ENCODE assay signal across 20 mouse cellular contexts in genomic region chr9:15491686-15492085, GRCm38 (mm10). TPM values are rescaled to one million over a fixed set of nuclear protein-coding genes. Genes with fewer than 3 reads are reported as not detected.
DNase-seq lines count a peak whose midpoint lies in the region; ATAC-seq lines count a peak whose summit lies in the region.
"Had no signal": no experiment of that assay in that cellular context is flagged by ENCODE, and none has a peak within 500 bp of the region (broad histone marks: within the 10 kb centered on the region; RNA-seq: fewer than 3 reads in every experiment).

No protein-coding gene starts in this region.

- H3K4me3 ChIP-seq in heart, embryonic 10.5 days: no peak overlapping the region
- no peak overlapping the region for H3K4me3 ChIP-seq in kidney, embryonic 15.5 days (replicated peaks)
- H3K4me3 ChIP-seq in midbrain, embryonic 11.5 days (ENCODE audit: low read depth, low read length): no peak overlapping the region
- H3K4me3 ChIP-seq in midbrain, embryonic 15.5 days: no peak overlapping the region
- no peak overlapping the region for H3K4me3 ChIP-seq in brown adipose tissue, adult 24 weeks (ENCODE audit: insufficient read depth, low read depth, low read length)
- H3K4me3 ChIP-seq: embryonic facial prominence, embryonic 10.5 days; embryonic facial prominence, embryonic 12.5 days; forebrain, embryonic 13.5 days; forebrain, embryonic 15.5 days had no signal

- H3K36me3 ChIP-seq in heart, embryonic 10.5 days: no peaks in the 10 kb centered on the region
- no peaks in the 10 kb centered on the region for H3K36me3 ChIP-seq in kidney, embryonic 15.5 days
- H3K36me3 ChIP-seq in midbrain, embryonic 11.5 days (ENCODE audit: control insufficient read depth, insufficient read depth, low read length): no peaks in the 10 kb centered on the region
- H3K36me3 ChIP-seq in midbrain, embryonic 15.5 days (replicated peaks): no peaks in the 10 kb centered on the region
- H3K36me3 ChIP-seq: embryonic facial prominence, embryonic 10.5 days; embryonic facial prominence, embryonic 12.5 days; forebrain, embryonic 15.5 days had no signal

- H3K9ac ChIP-seq in kidney, embryonic 15.5 days: no peak overlapping the region
- no peak overlapping the region for H3K9ac ChIP-seq in midbrain, embryonic 11.5 days (ENCODE audit: low read length)
- no peak overlapping the region for H3K9ac ChIP-seq in midbrain, embryonic 15.5 days
- H3K9ac ChIP-seq: embryonic facial prominence, embryonic 12.5 days; forebrain, embryonic 13.5 days; forebrain, embryonic 15.5 days had no signal

- H3K4me1 ChIP-seq in heart, embryonic 10.5 days: peaks cover 31% of the 10 kb centered on the region
- H3K4me1 ChIP-seq in kidney, embryonic 15.5 days: peaks cover 57% of the 10 kb centered on the region
- peaks cover 14% of the 10 kb centered on the region for H3K4me1 ChIP-seq in midbrain, embryonic 11.5 days (ENCODE audit: control insufficient read depth, insufficient read depth, low read length)
- H3K4me1 ChIP-seq in midbrain, embryonic 15.5 days: peaks cover 22% of the 10 kb centered on the region
- H3K4me1 ChIP-seq in brown adipose tissue, adult 24 weeks (ENCODE audit: control insufficient read depth, insufficient read depth, insufficient read length, low read length): peaks cover 21% of the 10 kb centered on the region

- 84% methylated on average over 4 of the region's 4 CpGs for WGBS in heart, embryonic 10.5 days
- WGBS in kidney, embryonic 15.5 days: 43% methylated on average over 4 of the region's 4 CpGs
- WGBS in midbrain, embryonic 11.5 days: 86% methylated on average over 4 of the region's 4 CpGs
- WGBS in midbrain, embryonic 15.5 days: 83% methylated on average over 4 of the region's 4 CpGs

- H3K27me3 ChIP-seq in heart, embryonic 10.5 days (ENCODE audit: insufficient read depth, poor library complexity, severe bottlenecking): peaks cover 9% of the 10 kb centered on the region
- no peaks in the 10 kb centered on the region for H3K27me3 ChIP-seq in kidney, embryonic 15.5 days
- H3K27me3 ChIP-seq in midbrain, embryonic 11.5 days (ENCODE audit: control insufficient read depth, insufficient read depth, low read length): no peaks in the 10 kb centered on the region
- H3K27me3 ChIP-seq in midbrain, embryonic 15.5 days (replicated peaks): no peaks in the 10 kb centered on the region
- H3K27me3 ChIP-seq: embryonic facial prominence, embryonic 12.5 days; forebrain, embryonic 13.5 days; forebrain, embryonic 15.5 days had no signal

- H3K27ac ChIP-seq in heart, embryonic 10.5 days: no peak overlapping the region
- peak overlapping the region; percentile 45 for H3K27ac ChIP-seq in kidney, embryonic 15.5 days
- no peak overlapping the region for H3K27ac ChIP-seq in midbrain, embryonic 11.5 days (ENCODE audit: low read depth, low read length)
- no peak overlapping the region for H3K27ac ChIP-seq in midbrain, embryonic 15.5 days
- H3K27ac ChIP-seq in brown adipose tissue, adult 24 weeks (replicated peaks; ENCODE audit: low read depth, low read length): peak overlapping the region; percentile 96
- H3K27ac ChIP-seq: embryonic facial prominence, embryonic 10.5 days; embryonic facial prominence, embryonic 12.5 days; forebrain, embryonic 13.5 days; forebrain, embryonic 15.5 days had no signal

- no peaks in the 10 kb centered on the region for H3K9me3 ChIP-seq in heart, embryonic 10.5 days
- H3K9me3 ChIP-seq in kidney, embryonic 15.5 days (replicated peaks): no peaks in the 10 kb centered on the region
- H3K9me3 ChIP-seq in midbrain, embryonic 11.5 days (ENCODE audit: control insufficient read depth, low read length): no peaks in the 10 kb centered on the region
- H3K9me3 ChIP-seq in midbrain, embryonic 15.5 days: no peaks in the 10 kb centered on the region
- H3K9me3 ChIP-seq: embryonic facial prominence, embryonic 10.5 days; embryonic facial prominence, embryonic 12.5 days; forebrain, embryonic 13.5 days; forebrain, embryonic 15.5 days had no signal

- ATAC-seq in kidney, embryonic 15.5 days (replicated peaks; ENCODE audit: low FRiP score): 0 out of 2 replicates have a peak, but pooled peaks have one; percentile 2
- ATAC-seq in midbrain, embryonic 11.5 days (ENCODE audit: low FRiP score): no peak
- ATAC-seq in midbrain, embryonic 15.5 days (replicated peaks): no peak
- ATAC-seq: forebrain, embryonic 13.5 days; forebrain, embryonic 15.5 days had no signal

- DNase-seq in heart, adult 11 months: peak; percentile 77
- DNase-seq in heart, embryonic 10.5 days (ENCODE audit: low spot score): no peak
- DNase-seq in kidney, adult 11 months: no peak
- DNase-seq in midbrain, embryonic 11.5 days (ENCODE audit: low spot score, missing footprints): peak; percentile 66
- DNase-seq in frontal cortex, postnatal 36 days (ENCODE audit: low spot score in 2 of 2): no peak
- DNase-seq: adrenal gland, adult 2 months; adrenal gland, postnatal 10 days; adrenal gland, postnatal 25 days; cerebellum, adult 11-12 months; cerebellum, adult 2 months; cerebellum, adult 9-10 months; cerebellum, postnatal 10 days; cerebellum, postnatal 25 days had no signal

- H3K4me2 ChIP-seq in kidney, embryonic 15.5 days: no peak overlapping the region
- H3K4me2 ChIP-seq in midbrain, embryonic 11.5 days: no peak overlapping the region
- H3K4me2 ChIP-seq in midbrain, embryonic 15.5 days: no peak overlapping the region
- H3K4me2 ChIP-seq: embryonic facial prominence, embryonic 12.5 days; forebrain, embryonic 13.5 days; forebrain, embryonic 15.5 days had no signal

RNA-seq across cellular contexts. Expression of gene Smco4, which starts 1.5 kb away (rescaled TPM):
- 2.0 and 2.9 TPM in 2 replicates for polyA plus RNA-seq in heart, embryonic 10.5 days (2016; fragmentation: Nextera tagmentation; extraction: Ambion mirVana)
- polyA plus RNA-seq in kidney, embryonic 15.5 days (2015; fragmentation: Nextera tagmentation; extraction: Ambion mirVana): 4.5 and 6.3 TPM in 2 replicates
- 3.0 and 3.7 TPM in 2 replicates for polyA plus RNA-seq in midbrain, embryonic 11.5 days (2014; fragmentation: Nextera tagmentation; extraction: Ambion mirVana)
- 0.29 and 0.49 TPM in 2 replicates for polyA plus RNA-seq in midbrain, embryonic 15.5 days (2015; fragmentation: Nextera tagmentation; extraction: Ambion mirVana)
- polyA plus RNA-seq in brown adipose tissue, adult 24 weeks (2012; ENCODE audit: insufficient read depth, insufficient read length, missing spikeins): 14.5 and 22.4 TPM in 2 replicates

Comparison
In these comparisons a context has a peak if more than half of its experiments do, and no peak if none do; other contexts are left out.
1. DNase-seq: peak in heart, adult 11 months (single experiment) and midbrain, embryonic 11.5 days (single experiment); none in heart, embryonic 10.5 days (single experiment), kidney, adult 11 months (single experiment) and frontal cortex, postnatal 36 days (0 of 2).
2. H3K27ac ChIP-seq: peak in kidney, embryonic 15.5 days (single experiment) and brown adipose tissue, adult 24 weeks (single experiment); none in heart, embryonic 10.5 days (single experiment), midbrain, embryonic 11.5 days (single experiment) and midbrain, embryonic 15.5 days (single experiment).